Mouse (Mus musculus) ES-E14 (cell line): ENCODE measurements around the gene Arcn1. TPM values are rescaled to one million over a fixed set of nuclear protein-coding genes. Genes with fewer than 3 reads are reported as not detected.

Source experiments
- DNase-seq: peaks from one replicate; pipeline ENCODE4 v3.0.0-alpha.2; 2013; ENCODE audit warnings: low read depth, low spot score
- H3K27ac ChIP-seq: 2 replicates; pipeline ENCODE4 v1.5.1; 2012; ENCODE audit warnings: low read depth, mild to moderate bottlenecking, low read length, moderate library complexity, mixed read lengths; ENCODE audit not compliant: poor library complexity, insufficient read depth, severe bottlenecking
- H3K36me3 ChIP-seq: 2 replicates; pipeline ENCODE4 v1.6.1; 2012; ENCODE audit warnings: mild to moderate bottlenecking, low read length, moderate library complexity, mixed read lengths; ENCODE audit not compliant: control insufficient read depth, poor library complexity, insufficient read depth, severe bottlenecking
- H3K4me1 ChIP-seq, 2 experiments: fragments of 150-350 bp in 1 of 2; sonication (generic) in 1 of 2; 2 replicates each; pipeline ENCODE4 v1.6.1; 2012; ENCODE audit warnings: low read length in 2 of 2, mild to moderate bottlenecking in 1 of 2, mixed read lengths in 1 of 2; ENCODE audit not compliant: control insufficient read depth in 2 of 2, insufficient read depth in 2 of 2, poor library complexity in 1 of 2
- H3K4me3 ChIP-seq, 2 experiments: fragments of 150-350 bp in 1 of 2; sonication (generic) in 1 of 2; 2 replicates each; pipeline ENCODE4 v1.5.1; 2012; ENCODE audit warnings: low read length in 2 of 2, low read depth in 1 of 2, mild to moderate bottlenecking in 1 of 2, mixed read lengths in 1 of 2; ENCODE audit not compliant: insufficient read depth in 1 of 2, poor library complexity in 1 of 2, severe bottlenecking in 1 of 2
- H3K9ac ChIP-seq: 2 replicates; pipeline ENCODE4 v1.6.1; 2012; ENCODE audit warnings: low read depth, mild to moderate bottlenecking, low read length, mixed read lengths; ENCODE audit not compliant: poor library complexity, insufficient read depth, severe bottlenecking
- H3K9me3 ChIP-seq: fragments of 150-350 bp; sonication (generic); 2 replicates; pipeline ENCODE4 v1.6.1; 2012; ENCODE audit warnings: low read depth, mild to moderate bottlenecking, low read length; ENCODE audit not compliant: control insufficient read depth, insufficient read depth
- CHD2 ChIP-seq: IDR thresholded peaks from 2 replicates; pipeline ENCODE4 v1.6.1; 2014; ENCODE audit warnings: mild to moderate bottlenecking, low read depth, low read length, inconsistent platforms
- HCFC1 ChIP-seq: IDR thresholded peaks from 2 replicates; pipeline ENCODE4 v1.6.1; 2012; ENCODE audit warnings: low read length, inconsistent platforms, borderline replicate concordance; ENCODE audit not compliant: insufficient read depth
- MAFK ChIP-seq: IDR thresholded peaks from 2 replicates; pipeline ENCODE4 v1.6.1; 2014; ENCODE audit warnings: mild to moderate bottlenecking, low read depth, low read length, inconsistent platforms; ENCODE audit not compliant: insufficient read depth
- ZC3H11A ChIP-seq: IDR thresholded peaks from 2 replicates; pipeline ENCODE4 v1.6.1; 2012; ENCODE audit warnings: low read depth, mild to moderate bottlenecking, inconsistent platforms, low read length, borderline replicate concordance
- ZNF384 ChIP-seq: IDR thresholded peaks from 2 replicates; pipeline ENCODE4 v1.6.1; 2012; ENCODE audit warnings: low read depth, low read length, inconsistent platforms
- in situ Hi-C, 2 experiments: fragments of 600-800 bp; cut with MboI; formaldehyde crosslinking; loops; one replicate each; pipeline ENCODE4 v1.15.1; 2025; ENCODE audit warnings: low sequenced_read_pairs in 2 of 2, inconsistent platforms in 1 of 2; ENCODE audit not compliant: unreplicated experiment in 2 of 2
- total RNA-seq: library from RNA; depleted of rRNA; stranded (reverse); fragments of 300-350 nt; gene quantifications from 2 replicates; pipeline ENCODE4 v1.2.3, GENCODE M21; 2012

The Arcn1 gene
- total RNA-seq, 1 experiment, result 72.3 TPM

GRCm38 (mm10) chr9:44722575-44722974 is 45.1 kb downstream of the Arcn1 start:
- in situ Hi-C loops, result no loop called here
- Histone ChIP-seq H3K36me3 (no peaks in the 10 kb centered on the region), H3K4me1 (peaks cover 2 to 12% of the 10 kb centered on the region in 2 experiments; a peak in 2 of 4 replicates), H3K4me3 (no peak overlapping the region), H3K27ac (no peak overlapping the region), H3K9ac (no peak overlapping the region), H3K9me3 (no peaks in the 10 kb centered on the region)
- no peak for TF ChIP-seq CHD2
- no peak for TF ChIP-seq MAFK
- TF ChIP-seq ZNF384, result no peak
- no peak for TF ChIP-seq ZC3H11A
- TF ChIP-seq HCFC1, result no peak
- DNase-seq, result no peak

- Histone ChIP-seq H3K27ac (no peak overlapping the region), H3K9ac (no peak overlapping the region), H3K36me3 (no peaks in the 10 kb centered on the region), H3K9me3 (no peaks in the 10 kb centered on the region), H3K4me1 (peaks cover 0 to 12% of the 10 kb centered on the region in 2 experiments; a peak in 2 of 4 replicates), H3K4me3 (no peak overlapping the region)
- DNase-seq, result no peak
- in situ Hi-C loops, result no loop called here
- no peak for TF ChIP-seq CHD2
- no peak for TF ChIP-seq ZNF384
- TF ChIP-seq MAFK, result no peak
- no peak for TF ChIP-seq ZC3H11A
- no peak for TF ChIP-seq HCFC1
These were observed 45.8 kb downstream of the Arcn1 start for GRCm38 (mm10) chr9:44721877-44722186.

GRCm38 (mm10) chr9:44721154-44721876 is 46.3 kb downstream of the Arcn1 start:
- H3K36me3 ChIP-seq, result no peaks in the 10 kb centered on the region
- no peak overlapping the region for H3K27ac ChIP-seq
- TF ChIP-seq ZC3H11A (no peak), MAFK (no peak), ZNF384 (no peak), CHD2 (no peak), HCFC1 (no peak)
- in situ Hi-C loops, result no loop called here
- no peaks in the 10 kb centered on the region for H3K9me3 ChIP-seq
- peaks cover 0 to 12% of the 10 kb centered on the region in 2 experiments; a peak in 2 of 4 replicates for H3K4me1 ChIP-seq
- H3K9ac ChIP-seq, result peak overlapping the region; percentile 68
- peak; percentile 68 for DNase-seq
- H3K4me3 ChIP-seq, result peak overlapping the region; percentile 72 to 77

GRCm38 (mm10) chr9:44720358-44721153 is 47.1 kb downstream of the Arcn1 start:
- Histone ChIP-seq H3K36me3 (no peaks in the 10 kb centered on the region), H3K9me3 (no peaks in the 10 kb centered on the region), H3K27ac (no peak overlapping the region), H3K4me3 (peak overlapping the region; percentile 72 to 77), H3K9ac (peak overlapping the region; percentile 68), H3K4me1 (peaks cover 0 to 12% of the 10 kb centered on the region in 2 experiments; a peak in 2 of 4 replicates)
- DNase-seq, result no peak
- TF ChIP-seq ZNF384, result no peak
- no peak for TF ChIP-seq HCFC1
- TF ChIP-seq ZC3H11A, result no peak
- TF ChIP-seq CHD2, result no peak
- no peak for TF ChIP-seq MAFK
- in situ Hi-C loops, result no loop called here
